Mouse (Mus musculus) E14TG2a.4 (cell line): ENCODE measurements around the gene Kirrel3.

Experiments used
- CTCF ChIP-seq: conservative IDR thresholded peaks from 2 replicates; pipeline ENCODE4 v1.5.1; 2014; ENCODE audit warnings: low read length
- NANOG ChIP-seq: IDR thresholded peaks from 2 replicates; pipeline ENCODE4 v1.6.1; 2014; ENCODE audit warnings: borderline replicate concordance, low read length, mixed read lengths

GRCm38 (mm10) chr9:35007697-35008341 lies 522.1 kb downstream of the Kirrel3 start:
- no peak for TF ChIP-seq CTCF
- no peak for TF ChIP-seq NANOG
